Mouse (Mus musculus) thymus, postnatal 25 days (tissue): ENCODE measurements around the gene Bex6.

Experiments
- DNase-seq: peaks from one replicate; pipeline ENCODE4 v3.0.0; 2022

The Bex6 gene

DNA sequence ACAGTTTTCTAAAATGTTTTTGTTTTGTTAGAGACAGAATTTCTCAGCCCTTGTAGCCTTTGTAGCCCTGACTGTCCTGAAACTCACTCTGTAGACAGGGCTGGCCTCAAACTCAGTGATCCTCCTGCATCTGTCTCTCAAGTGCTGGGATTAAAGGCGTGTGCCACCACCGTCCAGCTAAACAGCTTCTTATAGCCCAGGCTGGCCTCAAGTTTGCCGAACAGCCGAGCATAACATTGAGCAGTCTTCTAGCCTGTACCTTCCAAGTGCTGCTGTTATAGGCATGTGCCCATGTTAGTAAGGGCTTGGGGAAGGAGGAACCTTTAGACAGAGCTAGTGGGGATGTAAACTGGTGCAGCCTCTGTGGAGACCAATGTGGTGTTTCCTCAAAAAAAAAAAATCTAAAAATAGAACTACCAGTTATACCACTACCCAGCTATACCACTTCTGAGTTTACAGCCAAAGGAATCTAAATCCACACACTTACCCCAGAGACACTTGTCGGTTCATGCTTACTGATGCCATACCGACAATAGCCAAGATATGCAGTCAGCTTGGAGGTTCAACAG, at the start of gene Bex6:
Gene Bex6 (plus strand): TSS at position 491 of the 569 bp plus-strand sequence.
- DNase-seq, result no peak

- DNase-seq, result peak; percentile 77
Observed at GRCm38 (mm10) chr16:32130190-32130826, 49.3 kb upstream of the Bex6 start.

- no peak for DNase-seq
Observed at GRCm38 (mm10) chr16:32133148-32133547, 46.5 kb upstream of the Bex6 start.

GRCm38 (mm10) chr16:32135842-32136357, 43.7 kb upstream of the Bex6 start:
- no peak for DNase-seq

DNA sequence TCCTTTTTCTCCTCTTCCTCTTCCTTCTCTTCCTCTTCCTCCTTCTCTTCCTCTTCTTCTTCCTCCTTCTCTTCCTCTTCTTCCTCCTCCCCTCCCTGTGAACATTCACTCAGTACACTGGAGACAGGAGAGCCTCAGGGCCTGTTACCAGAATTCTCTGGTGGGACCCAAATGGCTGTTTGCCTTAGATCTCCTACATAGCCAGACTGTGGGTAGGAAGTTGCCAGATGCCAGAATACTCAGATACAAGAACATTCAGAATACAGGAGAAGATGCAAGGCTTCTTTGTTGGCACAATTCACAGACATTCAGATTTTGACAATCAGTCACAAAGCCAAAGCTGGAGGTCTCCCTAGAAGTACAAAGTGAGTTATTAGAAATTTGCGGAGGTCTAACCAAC, 40.7 kb upstream of the Bex6 start:
- no peak for DNase-seq

- no peak for DNase-seq
Observed at GRCm38 (mm10) chr16:32143766-32144165, 35.9 kb upstream of the Bex6 start.

- no peak for DNase-seq
Observed at GRCm38 (mm10) chr16:32144592-32144991, 35.0 kb upstream of the Bex6 start.

- no peak for DNase-seq
Observed at GRCm38 (mm10) chr16:32147589-32148207, 31.9 kb upstream of the Bex6 start.

GRCm38 (mm10) chr16:32153976-32154375, 25.6 kb upstream of the Bex6 start:
- DNase-seq, result no peak

DNA sequence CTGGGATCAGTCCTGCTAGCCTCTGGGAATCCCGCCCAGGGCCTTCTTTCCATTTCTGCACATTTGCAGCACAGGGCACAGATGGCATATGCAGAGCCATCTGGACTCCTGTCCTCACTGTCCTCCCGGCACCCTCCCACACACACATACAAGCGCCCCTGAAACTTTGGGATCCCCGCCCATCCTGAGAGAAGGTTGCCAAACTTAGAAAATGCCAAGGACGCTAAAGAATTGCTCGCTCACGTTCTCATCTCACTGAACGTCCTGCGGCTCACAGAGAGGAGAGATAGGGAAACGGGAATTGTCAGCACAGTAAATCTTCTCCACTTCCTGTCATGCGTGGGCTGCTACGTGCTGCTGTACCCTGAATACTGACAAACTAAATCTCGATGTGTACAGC, 25.2 kb upstream of the Bex6 start:
- no peak for DNase-seq

DNA sequence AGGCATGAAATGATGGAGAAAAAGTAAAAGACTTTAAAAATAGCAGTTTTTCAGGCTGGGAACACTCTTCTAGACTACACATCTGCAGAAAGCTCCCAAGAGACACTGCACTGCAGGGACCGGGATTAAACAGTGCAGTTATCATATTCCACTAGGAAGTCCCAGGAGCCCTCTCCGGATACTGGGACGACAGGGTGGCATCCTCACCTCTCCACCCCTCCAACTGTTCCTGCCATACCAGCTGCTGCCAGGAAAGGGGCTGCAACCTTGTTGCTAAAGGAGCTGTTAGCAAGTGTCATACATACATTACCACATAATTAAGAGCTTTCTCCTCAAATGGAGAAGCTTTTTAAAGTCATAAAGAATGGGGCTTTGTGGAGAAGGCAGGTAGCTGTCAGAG, 22.9 kb upstream of the Bex6 start:
- no peak for DNase-seq

- DNase-seq, result no peak
Observed at GRCm38 (mm10) chr16:32157369-32157768, 22.3 kb upstream of the Bex6 start.

GRCm38 (mm10) chr16:32158966-32159365, 20.7 kb upstream of the Bex6 start:
- no peak for DNase-seq

- peak; percentile 36 for DNase-seq
Observed at GRCm38 (mm10) chr16:32160742-32161323, 18.8 kb upstream of the Bex6 start.

- peak; percentile 66 for DNase-seq
Observed at GRCm38 (mm10) chr16:32163392-32163791, 16.2 kb upstream of the Bex6 start.

DNA sequence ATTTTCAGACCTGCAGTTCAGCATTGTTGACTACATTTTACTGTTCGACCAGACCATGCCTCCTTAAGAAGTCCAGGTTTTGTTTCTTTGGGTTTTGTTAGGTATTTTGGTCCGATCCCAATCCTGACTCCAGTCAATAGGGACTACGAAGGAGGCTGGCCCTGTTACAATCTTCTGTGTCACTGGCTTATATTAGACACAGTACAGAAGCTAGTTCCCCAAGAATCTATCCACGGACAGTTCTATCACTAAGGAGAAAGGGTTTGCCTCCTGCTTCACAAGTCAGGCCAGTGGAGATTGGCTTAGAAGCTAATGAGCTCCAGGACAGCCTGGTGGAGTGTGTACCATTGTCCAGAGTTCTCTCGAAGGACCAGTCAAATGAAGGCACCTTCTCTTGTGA, 15.7 kb upstream of the Bex6 start:
- no peak for DNase-seq

DNA sequence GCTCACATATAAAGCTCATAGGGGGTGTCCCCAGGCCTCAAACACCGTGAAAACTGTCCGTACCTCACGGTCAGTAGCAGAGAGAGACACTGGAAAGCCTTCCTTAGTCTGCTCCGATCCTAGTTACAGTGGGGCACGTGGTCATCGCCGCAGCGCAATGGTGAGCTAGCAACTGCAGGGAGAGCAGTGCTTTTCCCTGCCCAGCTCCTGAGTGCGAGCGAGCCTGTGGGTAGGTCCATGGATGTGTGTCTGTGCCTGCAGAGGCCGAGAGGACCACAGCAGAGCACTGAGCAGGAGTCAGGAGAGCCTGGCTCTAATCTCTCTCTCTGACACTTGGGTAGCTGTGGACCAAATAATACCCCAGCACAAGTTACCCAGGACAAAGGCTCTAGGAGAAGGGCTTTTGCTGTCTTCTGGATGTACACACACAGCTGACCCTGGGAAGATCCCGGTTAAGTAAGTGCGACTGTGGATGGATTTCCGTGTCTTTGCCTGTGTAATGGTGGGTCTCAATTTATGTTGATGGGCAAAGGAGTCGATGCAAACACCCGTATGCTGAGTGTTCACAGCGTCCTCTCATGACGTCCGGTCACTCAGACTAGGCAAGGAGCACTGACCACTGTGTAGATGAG, 15.1 kb upstream of the Bex6 start:
- DNase-seq, result peak; percentile 51

- DNase-seq, result peak; percentile 82
Observed at GRCm38 (mm10) chr16:32165281-32165821, 14.3 kb upstream of the Bex6 start, which contains the start of gene Nrros. Gene Nrros, minus strand, starts transcription at chr16:32165594.

DNA sequence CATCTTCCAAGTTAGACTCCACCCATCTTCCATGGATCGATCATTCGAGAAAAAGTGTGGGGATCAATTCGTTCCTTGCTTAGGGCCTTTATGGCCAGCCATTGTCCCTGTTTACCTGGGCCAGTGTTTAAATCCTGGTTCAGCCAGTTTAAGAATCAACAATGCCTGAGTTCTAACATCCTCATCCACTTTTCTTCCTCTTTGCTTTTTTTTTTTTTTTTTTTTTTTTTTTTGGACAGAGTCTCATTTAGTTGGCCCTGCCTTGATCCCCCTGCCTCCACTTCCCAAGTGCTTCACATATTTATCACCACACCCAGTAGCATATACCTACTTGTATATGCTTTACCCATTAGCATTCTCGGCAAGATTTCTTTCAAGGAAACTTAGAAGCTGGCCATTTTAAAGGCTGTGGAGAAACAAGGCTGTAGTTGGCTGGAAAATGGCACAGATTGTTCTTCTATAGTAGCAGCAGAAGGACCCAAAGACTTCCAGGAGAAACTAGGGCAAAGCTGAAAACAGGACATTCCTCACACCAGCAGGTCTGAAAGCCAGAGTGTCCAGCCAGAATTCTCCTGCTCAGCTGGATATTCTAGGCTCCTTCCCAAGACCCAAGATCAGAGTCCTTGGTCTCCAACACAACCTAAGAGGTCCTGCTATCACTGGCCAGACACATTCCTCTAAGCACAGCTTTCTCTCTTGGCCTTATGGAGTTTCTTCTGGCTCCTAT, 11.6 kb upstream of the Bex6 start:
- DNase-seq, result no peak

DNA sequence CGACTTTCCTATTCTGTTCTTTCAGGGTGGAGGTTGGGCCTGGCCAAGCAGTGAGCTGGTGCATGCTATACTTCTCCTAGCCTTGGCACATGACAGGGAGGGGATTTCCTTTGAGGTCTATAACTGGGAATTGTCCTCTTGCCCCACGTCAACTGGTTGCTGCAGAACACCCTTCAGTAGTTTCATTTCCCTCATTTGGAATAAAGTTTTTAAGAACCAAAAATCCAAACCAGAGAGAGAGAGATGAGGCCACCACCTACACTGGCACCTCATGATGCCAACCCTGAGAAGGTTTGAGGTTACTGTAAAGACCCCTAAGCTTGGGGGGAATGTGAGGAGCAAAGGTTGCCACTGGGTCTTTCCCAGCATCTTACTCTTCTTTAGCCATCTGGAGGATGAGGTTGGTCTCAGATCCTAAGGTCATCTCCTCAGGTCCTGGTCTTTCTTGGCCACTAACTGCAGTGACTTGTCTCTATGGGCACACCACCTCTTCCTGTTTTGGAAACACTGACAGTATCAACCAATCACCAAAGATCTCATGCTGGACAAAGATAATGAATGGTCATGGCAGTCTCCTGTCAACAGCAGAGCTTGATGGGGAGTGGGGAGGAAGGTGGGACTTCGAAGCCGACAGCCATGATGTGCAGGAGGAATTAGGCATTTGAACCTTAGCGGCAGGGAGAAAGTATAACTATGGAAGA, 8.4 kb upstream of the Bex6 start:
- no peak for DNase-seq

DNA sequence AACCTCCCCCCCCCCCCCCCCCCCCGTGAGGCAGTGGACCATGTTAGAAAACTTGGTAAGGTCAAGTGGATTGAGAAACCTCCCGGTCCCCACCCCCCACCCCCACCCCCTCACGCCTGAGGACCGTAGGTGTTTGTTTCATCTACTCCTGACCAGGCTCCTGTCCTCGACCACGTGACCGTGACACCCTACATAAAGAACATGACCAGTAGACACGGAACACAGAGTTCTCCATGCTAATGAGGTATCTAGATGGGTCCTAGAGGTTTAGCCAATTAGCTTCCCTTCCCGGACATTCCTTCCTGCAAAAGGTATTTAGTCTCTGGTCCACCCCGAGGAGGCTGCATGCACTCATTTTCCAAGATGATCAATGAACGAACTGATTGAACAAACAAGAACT, 6.2 kb upstream of the Bex6 start:
- DNase-seq, result no peak
